Mouse (Mus musculus) myocyte (in vitro differentiated cells): ENCODE measurements around the gene Tmem259. TPM values are rescaled to one million over a fixed set of nuclear protein-coding genes. Genes with fewer than 3 reads are reported as not detected.

Experiments used
- H3K27me3 ChIP-seq: one replicate; pipeline ENCODE4 v1.6.1; 2011; ENCODE audit not compliant: control insufficient read depth, insufficient read depth, insufficient read length
- H3K36me3 ChIP-seq: one replicate; pipeline ENCODE4 v1.6.1; 2011; ENCODE audit not compliant: control insufficient read depth, insufficient read depth
- H3K4me2 ChIP-seq: one replicate; pipeline ENCODE4 v1.6.1; 2011; ENCODE audit warnings: low read depth, control low read depth
- H3K4me3 ChIP-seq: one replicate; pipeline ENCODE4 v1.5.1; 2011; ENCODE audit warnings: mild to moderate bottlenecking, control low read depth, moderate library complexity
- H3K79me2 ChIP-seq: one replicate; pipeline ENCODE4 v1.6.1; 2011; ENCODE audit not compliant: control insufficient read depth, insufficient read depth
- H3ac ChIP-seq: one replicate; pipeline ENCODE4 v1.6.1; 2011; ENCODE audit not compliant: control insufficient read depth, insufficient read length
- CEBPB ChIP-seq: IDR thresholded peaks from 2 replicates; pipeline ENCODE4 v1.6.1; 2011; ENCODE audit warnings: mild to moderate bottlenecking, moderate library complexity; ENCODE audit not compliant: poor library complexity, insufficient read depth, severe bottlenecking
- E2F4 ChIP-seq: IDR thresholded peaks from one replicate; pipeline ENCODE4 v1.6.1; 2011; ENCODE audit warnings: mild to moderate bottlenecking, control low read depth, moderate library complexity; ENCODE audit not compliant: insufficient read depth
- MAX ChIP-seq: IDR thresholded peaks from one replicate; pipeline ENCODE4 v1.6.1; 2011; ENCODE audit warnings: low read depth, mild to moderate bottlenecking, control low read depth
- MYOD1 ChIP-seq, 3 experiments: IDR thresholded peaks; one replicate each; pipeline ENCODE4 v1.6.1; 2011; ENCODE audit warnings: control low read depth in 2 of 3, low read depth in 2 of 3, mild to moderate bottlenecking in 2 of 3, moderate library complexity in 1 of 3; ENCODE audit not compliant: insufficient read length in 2 of 3, control insufficient read depth in 1 of 3
- MYOG ChIP-seq, 3 experiments: IDR thresholded peaks; one replicate each; pipeline ENCODE4 v1.6.1; 2011; ENCODE audit warnings: control low read depth in 2 of 3, low read depth in 2 of 3, mild to moderate bottlenecking in 2 of 3; ENCODE audit not compliant: insufficient read length in 2 of 3, control insufficient read depth in 1 of 3, insufficient read depth in 1 of 3
- POLR2A ChIP-seq: IDR thresholded peaks from one replicate; pipeline ENCODE4 v1.6.1; 2011; ENCODE audit warnings: low read depth, mild to moderate bottlenecking, control low read depth, moderate library complexity; ENCODE audit not compliant: insufficient read length
- POLR2AphosphoS2 ChIP-seq: IDR thresholded peaks from one replicate; pipeline ENCODE4 v1.6.1; 2011; ENCODE audit warnings: low read depth, control low read depth; ENCODE audit not compliant: insufficient read length
- REST ChIP-seq: IDR thresholded peaks from one replicate; pipeline ENCODE4 v1.6.1; 2011; ENCODE audit warnings: mild to moderate bottlenecking, control low read depth, moderate library complexity; ENCODE audit not compliant: insufficient read depth, insufficient read length
- SRF ChIP-seq: IDR thresholded peaks from one replicate; pipeline ENCODE4 v1.6.1; 2011; ENCODE audit warnings: low read depth; ENCODE audit not compliant: control insufficient read depth, insufficient read length
- TCF12 ChIP-seq: IDR thresholded peaks from one replicate; pipeline ENCODE4 v1.6.1; 2011; ENCODE audit warnings: mild to moderate bottlenecking, control low read depth; ENCODE audit not compliant: poor library complexity, insufficient read depth, severe bottlenecking
- TCF3 ChIP-seq: IDR thresholded peaks from one replicate; pipeline ENCODE4 v1.6.1; 2011; ENCODE audit warnings: low read depth, control low read depth; ENCODE audit not compliant: insufficient read length
- USF1 ChIP-seq: IDR thresholded peaks from one replicate; pipeline ENCODE4 v1.6.1; 2011; ENCODE audit warnings: low read depth, mild to moderate bottlenecking, control low read depth, moderate library complexity
- polyA plus RNA-seq: library from polyadenylated mRNA; unstranded; fragments of >200 nt; fragmentation: generic; extraction: Trizol; gene quantifications from one replicate; pipeline ENCODE4 v1.2.1, GENCODE M21; 2012; ENCODE audit warnings: missing spikeins

Tmem259 gene
- polyA plus RNA-seq, 1 experiment, result 152 TPM

- H3K4me2 ChIP-seq, result no peak overlapping the region
- no peak overlapping the region for H3K4me3 ChIP-seq
- no peaks in the 10 kb centered on the region for H3K79me2 ChIP-seq
- no peak overlapping the region for H3ac ChIP-seq
- H3K36me3 ChIP-seq, result no peaks in the 10 kb centered on the region
- TF ChIP-seq SRF (no peak), POLR2AphosphoS2 (no peak), USF1 (no peak), MYOG (IDR thresholded peaks at IDR 0.05; ENCODE audit: control insufficient read depth in 1 of 3, insufficient read depth in 1 of 3, insufficient read length in 2 of 3, low read depth in 2 of 3) (no peak), CEBPB (no peak), TCF12 (no peak), MAX (no peak), REST (no peak), E2F4 (no peak), TCF3 (no peak), MYOD1 (IDR thresholded peaks at IDR 0.05; ENCODE audit: control insufficient read depth in 1 of 3, insufficient read length in 2 of 3, low read depth in 2 of 3) (no peak), POLR2A (no peak)
- H3K27me3 ChIP-seq, result peaks cover 8% of the 10 kb centered on the region
These were observed 9.5 kb downstream of the Tmem259 start for GRCm38 (mm10) chr10:79974668-79975067.

- no peaks in the 10 kb centered on the region for H3K36me3 ChIP-seq
These were observed 10.0 kb downstream of the Tmem259 start for GRCm38 (mm10) chr10:79974087-79974486.

GRCm38 (mm10) chr10:79972831-79973230, 11.3 kb downstream of the Tmem259 start:
- H3K36me3 ChIP-seq, result no peaks in the 10 kb centered on the region
- H3K27me3 ChIP-seq, result peaks cover 8% of the 10 kb centered on the region

More at GRCm38 (mm10) chr10:79974087-79974486, 10.0 kb downstream of the Tmem259 start:
- Histone ChIP-seq H3K27me3 (peaks cover 8% of the 10 kb centered on the region), H3ac (no peak overlapping the region), H3K79me2 (no peaks in the 10 kb centered on the region), H3K4me2 (no peak overlapping the region), H3K4me3 (no peak overlapping the region)
- TF ChIP-seq USF1 (no peak), CEBPB (no peak), E2F4 (no peak), POLR2AphosphoS2 (peak; percentile 55)

GRCm38 (mm10) chr10:79971183-79971497, 13.0 kb downstream of the Tmem259 start:
- TF ChIP-seq MYOD1 (IDR thresholded peaks at IDR 0.05; ENCODE audit: control insufficient read depth in 1 of 3, insufficient read length in 2 of 3, low read depth in 2 of 3), result no peak
- no peak for TF ChIP-seq MAX
- TF ChIP-seq POLR2AphosphoS2, result no peak
- TF ChIP-seq REST, result no peak
- no peak for TF ChIP-seq E2F4
- no peak for TF ChIP-seq MYOG (IDR thresholded peaks at IDR 0.05; ENCODE audit: control insufficient read depth in 1 of 3, insufficient read depth in 1 of 3, insufficient read length in 2 of 3, low read depth in 2 of 3)
- Histone ChIP-seq H3K27me3 (peaks cover 8% of the 10 kb centered on the region), H3K4me3 (no peak overlapping the region), H3K79me2 (no peaks in the 10 kb centered on the region), H3ac (no peak overlapping the region), H3K4me2 (no peak overlapping the region), H3K36me3 (peaks cover 4% of the 10 kb centered on the region)

More at GRCm38 (mm10) chr10:79972831-79973230, 11.3 kb downstream of the Tmem259 start:
- no peaks in the 10 kb centered on the region for H3K79me2 ChIP-seq
- H3ac ChIP-seq, result no peak overlapping the region
- H3K4me2 ChIP-seq, result no peak overlapping the region
- TF ChIP-seq CEBPB (no peak), POLR2A (no peak), SRF (no peak)
- H3K4me3 ChIP-seq, result no peak overlapping the region

GRCm38 (mm10) chr10:79970415-79971182, 13.5 kb downstream of the Tmem259 start, which contains the start of gene Grin3b:
TSS of gene Grin3b (plus strand) at chr10:79970715.
- Histone ChIP-seq H3K36me3 (peaks cover 4% of the 10 kb centered on the region), H3K4me3 (no peak within 1 kb of the TSS)

More at GRCm38 (mm10) chr10:79970415-79971182, 13.5 kb downstream of the Tmem259 start, which contains the start of gene Grin3b:
- no peak within 1 kb of the TSS for H3K4me2 ChIP-seq
- H3K27me3 ChIP-seq, result peaks cover 8% of the 10 kb centered on the region
- H3K79me2 ChIP-seq, result no peaks in the 10 kb centered on the region
- no peak within 1 kb of the TSS for H3ac ChIP-seq
- TF ChIP-seq E2F4 (no peak), SRF (no peak), POLR2AphosphoS2 (peak; percentile 64), MAX (no peak)
